Mouse (Mus musculus) lung, postnatal 0 days (tissue): ENCODE results near the gene Rab11fip5.
A peak's percentile ranks its signal among the peaks of the same experiment; 100 is the strongest.

Source experiments
- CTCF ChIP-seq: IDR thresholded peaks from 2 replicates; pipeline ENCODE4 v1.5.1; 2016; ENCODE audit warnings: antibody characterized with exemption, mild to moderate bottlenecking
- EP300 ChIP-seq: IDR thresholded peaks from 2 replicates; pipeline ENCODE4 v1.6.1; 2016; ENCODE audit warnings: antibody characterized with exemption, mild to moderate bottlenecking, control low read depth

GRCm38 (mm10) chr6:85419150-85419549 is 44.7 kb upstream of the Rab11fip5 start:
- TF ChIP-seq CTCF, result no peak
- TF ChIP-seq EP300, result peak; percentile 53; the same call in 1 of the 2 replicates
